Mouse (Mus musculus) hindbrain, embryonic 12.5 days (tissue): ENCODE data around the gene Fut11. TPM values are rescaled to one million over a fixed set of nuclear protein-coding genes. Genes with fewer than 3 reads are reported as not detected.

Experiments used
- ATAC-seq: fragments of 200-750 bp; cut with Nextera tagmentation; 2 replicates; pipeline ENCODE4 v1.8.0; 2017; ENCODE audit warnings: moderate TSS enrichment; ENCODE audit not compliant: low FRiP score
- H3K27ac ChIP-seq: fragments of 300-500 bp; sonication (generic); 2 replicates; pipeline ENCODE4 v1.5.1; 2016; ENCODE audit warnings: mild to moderate bottlenecking
- H3K27me3 ChIP-seq: fragments of 300-500 bp; sonication (generic); 2 replicates; pipeline ENCODE4 v1.6.1; 2016; ENCODE audit warnings: mild to moderate bottlenecking
- H3K36me3 ChIP-seq: fragments of 300-500 bp; sonication (generic); 2 replicates; pipeline ENCODE4 v1.6.1; 2016; ENCODE audit warnings: mild to moderate bottlenecking
- H3K4me1 ChIP-seq: fragments of 300-500 bp; sonication (generic); 2 replicates; pipeline ENCODE4 v1.6.1; 2016
- H3K4me2 ChIP-seq: fragments of 300-500 bp; sonication (generic); replicated peaks from 2 replicates; pipeline ENCODE4 v1.6.1; 2016; ENCODE audit warnings: mild to moderate bottlenecking
- H3K4me3 ChIP-seq: fragments of 300-500 bp; sonication (generic); 2 replicates; pipeline ENCODE4 v1.5.1; 2016; ENCODE audit warnings: mild to moderate bottlenecking
- H3K9ac ChIP-seq: fragments of 300-500 bp; sonication (generic); 2 replicates; pipeline ENCODE4 v1.6.1; 2016; ENCODE audit warnings: mild to moderate bottlenecking, moderate library complexity
- H3K9me3 ChIP-seq: fragments of 300-500 bp; sonication (generic); replicated peaks from 2 replicates; pipeline ENCODE4 v1.6.1; 2016; ENCODE audit warnings: mild to moderate bottlenecking
- WGBS: fragments of 180-500 bp; shearing (Covaris S2); methylation state at CpG from one replicate; pipeline ENCODE4 v1.1.7; 2016; 5-methylcytosine and 5-hydroxymethylcytosine counted together
- polyA plus RNA-seq: library from polyadenylated mRNA; unstranded; fragments of >200 nt; fragmentation: Nextera tagmentation; extraction: Ambion mirVana; gene quantifications from 2 replicates; pipeline ENCODE4 v1.2.1, GENCODE M21; 2016

Fut11 gene
- polyA plus RNA-seq, 1 experiment from 2014 or later = 32.0 TPM

- Histone ChIP-seq H3K36me3 (peaks cover 96% of the 10 kb centered on the region), H3K4me1 (no peaks in the 10 kb centered on the region), H3K9ac (no peak overlapping the region), H3K4me2 (no peak overlapping the region), H3K27me3 (no peaks in the 10 kb centered on the region), H3K27ac (no peak overlapping the region), H3K9me3 (no peaks in the 10 kb centered on the region), H3K4me3 (no peak overlapping the region)
- 96% methylated on average over 2 of the region's 2 CpGs for WGBS
- no peak for ATAC-seq
Measured at GRCm38 (mm10) chr14:20681742-20682141, 13.0 kb upstream of the Fut11 start.

GRCm38 (mm10) chr14:20682498-20682897 is 12.3 kb upstream of the Fut11 start:
- H3K4me2 ChIP-seq = no peak overlapping the region
- H3K4me1 ChIP-seq = no peaks in the 10 kb centered on the region
- no peak overlapping the region for H3K4me3 ChIP-seq
- H3K36me3 ChIP-seq = peaks cover 98% of the 10 kb centered on the region
- H3K27ac ChIP-seq = no peak overlapping the region
- no peaks in the 10 kb centered on the region for H3K9me3 ChIP-seq
- WGBS = 82% methylated on average over 3 of the region's 3 CpGs
- ATAC-seq = no peak
- no peaks in the 10 kb centered on the region for H3K27me3 ChIP-seq
- no peak overlapping the region for H3K9ac ChIP-seq

GRCm38 (mm10) chr14:20686576-20686975 is 8.2 kb upstream of the Fut11 start:
- no peak for ATAC-seq

GRCm38 (mm10) chr14:20689009-20689408 is 5.8 kb upstream of the Fut11 start:
- Histone ChIP-seq H3K4me3 (no peak overlapping the region), H3K9me3 (no peaks in the 10 kb centered on the region), H3K4me1 (0 out of 2 replicates have a peak, but pooled peaks cover under 1% of the 10 kb centered on the region), H3K4me2 (no peak overlapping the region), H3K27me3 (no peaks in the 10 kb centered on the region), H3K9ac (no peak overlapping the region), H3K36me3 (peaks cover 99% of the 10 kb centered on the region), H3K27ac (no peak overlapping the region)
- no peak for ATAC-seq
- 94% methylated on average over 2 of the region's 2 CpGs for WGBS

More at GRCm38 (mm10) chr14:20686576-20686975, 8.2 kb upstream of the Fut11 start:
- no peak overlapping the region for H3K27ac ChIP-seq
- H3K36me3 ChIP-seq = peaks cover 99% of the 10 kb centered on the region
- no peak overlapping the region for H3K9ac ChIP-seq
- H3K4me1 ChIP-seq = no peaks in the 10 kb centered on the region
- no peaks in the 10 kb centered on the region for H3K27me3 ChIP-seq
- H3K4me2 ChIP-seq = no peak overlapping the region
- 95% methylated on average over 3 of the region's 3 CpGs for WGBS
- H3K9me3 ChIP-seq = no peaks in the 10 kb centered on the region
- no peak overlapping the region for H3K4me3 ChIP-seq

GRCm38 (mm10) chr14:20691772-20692171 is 3.0 kb upstream of the Fut11 start:
- H3K4me2 ChIP-seq = no peak overlapping the region
- ATAC-seq = no peak
- WGBS = 90% methylated on average over 6 of the region's 6 CpGs
- no peak overlapping the region for H3K4me3 ChIP-seq
- H3K36me3 ChIP-seq = peaks cover 76% of the 10 kb centered on the region
- no peaks in the 10 kb centered on the region for H3K27me3 ChIP-seq
- no peak overlapping the region for H3K9ac ChIP-seq
- no peaks in the 10 kb centered on the region for H3K9me3 ChIP-seq
- H3K4me1 ChIP-seq = peaks cover 20% of the 10 kb centered on the region
- H3K27ac ChIP-seq = no peak overlapping the region

- Histone ChIP-seq H3K4me1 (peaks cover 38% of the 10 kb centered on the region), H3K36me3 (peaks cover 63% of the 10 kb centered on the region), H3K4me3 (no peak overlapping the region), H3K9ac (no peak overlapping the region), H3K27me3 (no peaks in the 10 kb centered on the region), H3K9me3 (no peaks in the 10 kb centered on the region), H3K4me2 (no peak overlapping the region), H3K27ac (no peak overlapping the region)
- WGBS = 94% methylated on average over 10 of the region's 10 CpGs
- ATAC-seq = no peak
Measured at GRCm38 (mm10) chr14:20693589-20694101, 1.1 kb upstream of the Fut11 start.

- H3K27ac ChIP-seq = peak overlapping the region; percentile 96
- H3K4me2 ChIP-seq = peak overlapping the region; percentile 83
- peak overlapping the region; percentile 64 for H3K4me3 ChIP-seq
- H3K4me1 ChIP-seq = peaks cover 45% of the 10 kb centered on the region
- WGBS = 50% methylated on average over 13 of the region's 13 CpGs
- H3K27me3 ChIP-seq = no peaks in the 10 kb centered on the region
- peak; percentile 49 for ATAC-seq
- H3K9ac ChIP-seq = peak overlapping the region; percentile 76
- no peaks in the 10 kb centered on the region for H3K9me3 ChIP-seq
- H3K36me3 ChIP-seq = peaks cover 56% of the 10 kb centered on the region
Measured at GRCm38 (mm10) chr14:20694185-20694883, 434 bp upstream of the Fut11 start.

- H3K9ac ChIP-seq = peak overlapping the region; percentile 76
- peak overlapping the region; percentile 64 for H3K4me3 ChIP-seq
- 16% methylated on average over 27 of the region's 27 CpGs for WGBS
- H3K27me3 ChIP-seq = no peaks in the 10 kb centered on the region
- H3K4me1 ChIP-seq = peaks cover 50% of the 10 kb centered on the region
- no peak for ATAC-seq
- H3K36me3 ChIP-seq = peaks cover 41% of the 10 kb centered on the region
- H3K27ac ChIP-seq = peak overlapping the region; percentile 96
- H3K4me2 ChIP-seq = peak overlapping the region; percentile 83
- H3K9me3 ChIP-seq = no peaks in the 10 kb centered on the region
Measured at GRCm38 (mm10) chr14:20695761-20696520, 1.2 kb downstream of the Fut11 start.

- H3K9ac ChIP-seq = peak overlapping the region; percentile 56
Measured at GRCm38 (mm10) chr14:20696986-20697385, 2.2 kb downstream of the Fut11 start.

GRCm38 (mm10) chr14:20698515-20698914 is 3.7 kb downstream of the Fut11 start:
- Histone ChIP-seq H3K27me3 (no peaks in the 10 kb centered on the region), H3K27ac (no peak overlapping the region), H3K4me3 (no peak overlapping the region), H3K9ac (peak overlapping the region; percentile 24; the same call in 1 of the 2 replicates), H3K9me3 (no peaks in the 10 kb centered on the region), H3K4me1 (peaks cover 60% of the 10 kb centered on the region), H3K4me2 (peak overlapping the region; percentile 83; the same call in 1 of the 2 replicates), H3K36me3 (peaks cover 15% of the 10 kb centered on the region)
- 89% methylated on average over 2 of the region's 2 CpGs for WGBS
- ATAC-seq = no peak

More at GRCm38 (mm10) chr14:20696986-20697385, 2.2 kb downstream of the Fut11 start:
- H3K27ac ChIP-seq = peak overlapping the region; percentile 55
- H3K4me1 ChIP-seq = peaks cover 56% of the 10 kb centered on the region
- no peak for ATAC-seq
- H3K9me3 ChIP-seq = no peaks in the 10 kb centered on the region
- H3K4me3 ChIP-seq = peak overlapping the region; percentile 64
- peak overlapping the region; percentile 83 for H3K4me2 ChIP-seq
- H3K27me3 ChIP-seq = no peaks in the 10 kb centered on the region
- H3K36me3 ChIP-seq = peaks cover 30% of the 10 kb centered on the region
- 17% methylated on average over 1 of the region's 1 CpGs for WGBS

GRCm38 (mm10) chr14:20700362-20700761 is 5.6 kb downstream of the Fut11 start:
- 91% methylated on average over 3 of the region's 3 CpGs for WGBS
- Histone ChIP-seq H3K9ac (no peak overlapping the region), H3K4me2 (no peak overlapping the region), H3K27me3 (no peaks in the 10 kb centered on the region), H3K4me1 (peaks cover 55% of the 10 kb centered on the region), H3K27ac (no peak overlapping the region), H3K9me3 (no peaks in the 10 kb centered on the region), H3K4me3 (no peak overlapping the region), H3K36me3 (peaks cover 17% of the 10 kb centered on the region)
- ATAC-seq = no peak

- no peak for ATAC-seq
- peak overlapping the region; percentile 74; the same call in 1 of the 2 replicates for H3K4me3 ChIP-seq
- H3K27me3 ChIP-seq = no peaks in the 10 kb centered on the region
- peaks cover 46% of the 10 kb centered on the region for H3K4me1 ChIP-seq
- 0 out of 2 replicates have a peak overlapping the region, but pooled peaks have one; percentile 79 for H3K9ac ChIP-seq
- 89% methylated on average over 8 of the region's 8 CpGs for WGBS
- no peaks in the 10 kb centered on the region for H3K9me3 ChIP-seq
- H3K36me3 ChIP-seq = peaks cover 18% of the 10 kb centered on the region
- H3K4me2 ChIP-seq = peak overlapping the region; percentile 65
- H3K27ac ChIP-seq = no peak overlapping the region
Measured at GRCm38 (mm10) chr14:20701554-20701953, 6.8 kb downstream of the Fut11 start.
